Mouse (Mus musculus): ENCODE results near the gene Foxd1. TPM values are rescaled to one million over a fixed set of nuclear protein-coding genes. Genes with fewer than 3 reads are reported as not detected.

Foxd1 gene
- polyA plus RNA-seq, 1 experiment from 2014 or later, result 0.89 TPM

GRCm38 (mm10) chr13:98367601-98368000 is 13.6 kb downstream of the Foxd1 start:
- 13% methylated on average over 3 of the region's 3 CpGs for WGBS
- H3K4me3 ChIP-seq, result no peak overlapping the region
- no peaks in the 10 kb centered on the region for H3K36me3 ChIP-seq (replicated peaks)
- ATAC-seq (replicated peaks), result no peak
- H3K9ac ChIP-seq, result no peak overlapping the region
- peaks cover 9% of the 10 kb centered on the region for H3K4me1 ChIP-seq
- H3K9me3 ChIP-seq, result no peaks in the 10 kb centered on the region
- no peak overlapping the region for H3K4me2 ChIP-seq
- no peak overlapping the region for H3K27ac ChIP-seq
- peaks cover 87% of the 10 kb centered on the region for H3K27me3 ChIP-seq (replicated peaks)

- H3K27ac ChIP-seq, result no peak overlapping the region
- H3K4me3 ChIP-seq, result no peak overlapping the region
- peaks cover 9% of the 10 kb centered on the region for H3K4me1 ChIP-seq
- H3K9me3 ChIP-seq, result no peaks in the 10 kb centered on the region
- no peak overlapping the region for H3K9ac ChIP-seq
- ATAC-seq (replicated peaks), result no peak
- no peak overlapping the region for H3K4me2 ChIP-seq
- WGBS, result 3% methylated on average over 6 of the region's 6 CpGs
- H3K36me3 ChIP-seq (replicated peaks), result no peaks in the 10 kb centered on the region
- H3K27me3 ChIP-seq (replicated peaks), result peaks cover 80% of the 10 kb centered on the region
Measured at GRCm38 (mm10) chr13:98369046-98369445, 15.0 kb downstream of the Foxd1 start.

GRCm38 (mm10) chr13:98374560-98374959 is 20.5 kb downstream of the Foxd1 start:
- WGBS, result 67% methylated on average over 8 of the region's 8 CpGs
- Histone ChIP-seq H3K27me3 (replicated peaks) (peaks cover 40% of the 10 kb centered on the region), H3K27ac (no peak overlapping the region), H3K4me1 (no peaks in the 10 kb centered on the region), H3K4me3 (no peak overlapping the region), H3K9ac (no peak overlapping the region), H3K36me3 (replicated peaks) (no peaks in the 10 kb centered on the region), H3K9me3 (no peaks in the 10 kb centered on the region), H3K4me2 (no peak overlapping the region)
- ATAC-seq (replicated peaks), result no peak

DNA sequence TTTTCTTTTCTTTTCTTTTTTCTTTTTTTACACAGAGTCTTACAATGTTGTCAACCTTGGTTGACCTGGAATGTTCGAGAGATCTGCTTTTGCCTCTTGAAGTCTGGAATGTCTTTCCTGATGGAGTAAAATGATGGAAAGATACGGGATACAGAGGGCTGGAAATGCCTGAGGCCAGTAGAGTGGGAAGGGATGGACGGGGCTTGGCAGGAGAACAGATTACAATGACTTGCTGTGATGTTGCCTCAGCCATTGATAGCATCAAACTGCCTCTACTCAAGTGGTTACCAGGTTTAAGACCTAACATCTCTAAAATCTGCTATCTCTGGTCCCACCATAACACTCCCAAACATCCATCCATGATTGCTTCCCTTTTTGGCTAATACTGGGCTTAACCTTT is 20.9 kb downstream of the Foxd1 start:
- 61% methylated on average over 3 of the region's 3 CpGs for WGBS
- H3K4me1 ChIP-seq, result no peaks in the 10 kb centered on the region
- no peaks in the 10 kb centered on the region for H3K9me3 ChIP-seq
- no peak overlapping the region for H3K4me3 ChIP-seq
- ATAC-seq (replicated peaks), result no peak
- peaks cover 36% of the 10 kb centered on the region for H3K27me3 ChIP-seq (replicated peaks)
- no peaks in the 10 kb centered on the region for H3K36me3 ChIP-seq (replicated peaks)
- no peak overlapping the region for H3K9ac ChIP-seq
- H3K4me2 ChIP-seq, result no peak overlapping the region
- no peak overlapping the region for H3K27ac ChIP-seq

DNA sequence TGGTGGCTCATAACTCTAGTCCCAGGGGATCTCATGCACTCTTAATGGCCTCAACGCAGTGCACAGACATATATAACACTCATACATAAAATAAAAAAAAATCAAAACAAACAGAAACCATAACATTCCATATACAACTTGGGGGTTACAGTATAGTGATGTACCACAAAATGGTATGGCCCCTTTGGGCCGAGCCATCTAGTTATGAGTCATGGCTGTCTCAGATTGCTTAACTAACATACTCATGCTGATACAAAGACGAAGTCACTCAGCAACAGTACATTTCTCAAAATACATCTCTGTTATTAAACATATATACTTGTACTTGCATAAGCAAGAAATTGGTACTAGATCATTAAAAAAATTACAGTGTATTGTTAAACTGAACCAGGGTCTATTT is 23.7 kb downstream of the Foxd1 start:
- H3K27ac ChIP-seq, result no peak overlapping the region
- WGBS, result 89% methylated on average over 3 of the region's 3 CpGs

GRCm38 (mm10) chr13:98382751-98383150 is 28.7 kb downstream of the Foxd1 start:
- ATAC-seq (replicated peaks), result no peak

More for the DNA sequence above, 23.7 kb downstream of the Foxd1 start:
- Histone ChIP-seq H3K9ac (no peak overlapping the region), H3K4me1 (no peaks in the 10 kb centered on the region), H3K36me3 (replicated peaks) (no peaks in the 10 kb centered on the region), H3K4me2 (no peak overlapping the region), H3K4me3 (no peak overlapping the region), H3K27me3 (replicated peaks) (peaks cover 14% of the 10 kb centered on the region), H3K9me3 (no peaks in the 10 kb centered on the region)
- no peak for ATAC-seq (replicated peaks)

DNA sequence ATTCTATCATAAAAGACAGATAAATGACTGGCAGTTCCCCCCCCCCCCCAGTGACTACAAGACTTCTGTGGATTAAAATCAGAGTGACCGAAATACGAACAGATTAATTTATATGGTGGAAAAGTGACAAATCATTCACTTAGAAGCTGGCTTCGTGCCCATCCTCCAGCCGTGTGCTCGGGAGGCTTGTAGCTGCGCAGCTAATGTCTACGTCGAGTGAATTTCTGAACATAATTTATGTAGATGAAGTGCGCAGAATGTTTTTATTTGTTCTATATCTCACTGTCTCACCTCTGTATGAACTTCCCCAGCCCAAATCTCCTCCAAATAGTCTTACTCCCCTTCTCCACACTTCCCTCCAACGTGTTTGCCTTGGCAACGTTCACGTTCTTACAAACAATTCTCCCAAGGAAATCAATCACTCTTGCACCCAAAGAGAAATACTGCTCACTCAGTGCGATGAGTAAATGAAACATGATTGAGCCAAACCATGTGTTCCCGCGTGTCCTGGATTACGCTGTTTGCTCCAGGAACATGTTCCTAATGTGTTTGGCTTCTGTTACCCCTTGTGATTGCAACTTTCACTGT is 30.0 kb downstream of the Foxd1 start:
- no peak for ATAC-seq (replicated peaks)
- Histone ChIP-seq H3K27me3 (replicated peaks) (peaks cover 15% of the 10 kb centered on the region), H3K4me1 (no peaks in the 10 kb centered on the region), H3K4me3 (no peak overlapping the region), H3K36me3 (replicated peaks) (no peaks in the 10 kb centered on the region), H3K27ac (no peak overlapping the region), H3K9me3 (no peaks in the 10 kb centered on the region), H3K4me2 (no peak overlapping the region), H3K9ac (no peak overlapping the region)
- 87% methylated on average over 16 of the region's 16 CpGs for WGBS

More at GRCm38 (mm10) chr13:98382751-98383150, 28.7 kb downstream of the Foxd1 start:
- Histone ChIP-seq H3K4me2 (no peak overlapping the region), H3K9ac (no peak overlapping the region), H3K4me3 (no peak overlapping the region), H3K36me3 (replicated peaks) (no peaks in the 10 kb centered on the region), H3K27ac (no peak overlapping the region), H3K4me1 (no peaks in the 10 kb centered on the region), H3K9me3 (no peaks in the 10 kb centered on the region), H3K27me3 (replicated peaks) (peaks cover 3% of the 10 kb centered on the region)
- 86% methylated on average over 4 of the region's 4 CpGs for WGBS

DNA sequence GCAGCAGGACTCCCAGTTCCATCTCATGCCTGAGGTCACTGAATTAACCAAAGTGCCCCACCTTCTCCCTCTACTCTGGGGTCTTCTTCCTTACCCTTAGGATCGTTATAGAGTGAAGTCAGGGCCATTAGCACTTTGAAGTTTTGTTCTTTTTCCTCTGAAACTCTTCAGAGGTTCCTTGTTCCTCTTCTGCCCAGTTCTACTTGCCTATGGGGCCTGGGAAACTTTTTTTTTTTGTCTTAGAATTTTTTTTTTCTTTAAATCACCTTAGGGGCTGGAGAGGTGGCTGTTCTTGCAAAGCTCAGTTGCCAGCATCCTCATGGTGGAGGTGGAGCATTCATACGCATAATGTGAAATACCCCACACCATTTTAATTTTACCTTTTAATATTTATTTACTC is 31.8 kb downstream of the Foxd1 start:
- no peak overlapping the region for H3K4me3 ChIP-seq
- H3K9me3 ChIP-seq, result no peaks in the 10 kb centered on the region
- 72% methylated on average over 2 of the region's 2 CpGs for WGBS
- no peak for ATAC-seq (replicated peaks)
- H3K4me2 ChIP-seq, result no peak overlapping the region
- H3K9ac ChIP-seq, result no peak overlapping the region
- no peak overlapping the region for H3K27ac ChIP-seq
- H3K36me3 ChIP-seq (replicated peaks), result no peaks in the 10 kb centered on the region
- H3K4me1 ChIP-seq, result peaks cover 7% of the 10 kb centered on the region
- peaks cover 31% of the 10 kb centered on the region for H3K27me3 ChIP-seq (replicated peaks)

- no peak for ATAC-seq (replicated peaks)
Measured at GRCm38 (mm10) chr13:98389092-98389491, 35.0 kb downstream of the Foxd1 start.

GRCm38 (mm10) chr13:98390363-98390762 is 36.3 kb downstream of the Foxd1 start:
- Histone ChIP-seq H3K27ac (no peak overlapping the region), H3K27me3 (replicated peaks) (peaks cover 59% of the 10 kb centered on the region), H3K36me3 (replicated peaks) (no peaks in the 10 kb centered on the region), H3K9me3 (no peaks in the 10 kb centered on the region), H3K4me1 (peaks cover 20% of the 10 kb centered on the region), H3K9ac (no peak overlapping the region), H3K4me3 (no peak overlapping the region), H3K4me2 (peak overlapping the region; percentile 83; the same call in 1 of the 2 replicates)
- WGBS, result 14% methylated on average over 6 of the region's 6 CpGs
- ATAC-seq (replicated peaks), result no peak

More at GRCm38 (mm10) chr13:98389092-98389491, 35.0 kb downstream of the Foxd1 start:
- H3K9ac ChIP-seq, result no peak overlapping the region
- H3K4me3 ChIP-seq, result no peak overlapping the region
- no peak overlapping the region for H3K27ac ChIP-seq
- no peak overlapping the region for H3K4me2 ChIP-seq
- H3K9me3 ChIP-seq, result no peaks in the 10 kb centered on the region
- peaks cover 20% of the 10 kb centered on the region for H3K4me1 ChIP-seq
- no peaks in the 10 kb centered on the region for H3K36me3 ChIP-seq (replicated peaks)
- 40% methylated on average over 1 of the region's 1 CpGs for WGBS
- peaks cover 55% of the 10 kb centered on the region for H3K27me3 ChIP-seq (replicated peaks)

DNA sequence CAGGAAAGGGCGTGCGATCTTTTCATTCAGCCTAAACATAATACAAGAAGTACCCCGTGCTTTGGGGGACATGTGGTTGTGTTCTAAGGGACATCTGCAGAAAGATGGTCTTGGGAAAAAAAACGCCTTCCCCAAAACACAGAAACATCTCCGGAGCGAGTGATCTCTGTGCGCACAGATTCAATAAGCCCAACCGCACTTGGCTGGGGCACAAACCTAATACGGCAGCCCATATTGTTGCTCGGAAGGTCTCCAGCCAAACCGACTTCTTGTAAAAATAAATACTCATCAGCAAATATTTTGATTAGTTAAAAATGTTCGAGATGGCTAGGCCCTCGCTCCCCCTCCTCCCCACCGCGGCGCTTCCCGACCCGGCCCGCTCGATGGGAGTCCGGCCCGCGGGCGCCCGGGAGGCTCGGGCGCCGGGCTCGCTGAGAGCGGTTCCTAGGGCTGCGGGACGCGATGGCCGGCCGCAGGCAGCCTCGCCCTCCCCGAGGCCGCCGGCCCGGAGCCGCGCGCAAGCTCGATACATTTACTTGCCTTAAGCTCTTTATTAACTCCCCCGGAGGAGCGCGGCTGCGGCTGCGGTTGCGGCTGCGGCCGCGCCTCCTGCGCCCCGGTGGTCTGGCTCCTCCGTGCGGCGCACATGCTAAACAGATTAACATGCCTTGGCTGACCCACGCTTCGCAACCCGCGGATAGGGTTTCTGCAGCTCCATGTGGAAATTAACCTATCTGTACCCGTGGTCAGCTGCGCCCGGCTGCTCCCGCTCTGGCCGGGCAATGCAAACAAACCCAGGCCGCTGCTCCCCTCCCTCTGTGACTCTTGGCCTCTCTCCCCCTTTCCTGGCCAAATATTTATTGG is 37.0 kb downstream of the Foxd1 start:
- peak overlapping the region; percentile 36 for H3K9ac ChIP-seq
- no peaks in the 10 kb centered on the region for H3K9me3 ChIP-seq
- peak overlapping the region; percentile 45 for H3K4me3 ChIP-seq
- no peaks in the 10 kb centered on the region for H3K36me3 ChIP-seq (replicated peaks)
- peak; percentile 66 for ATAC-seq (replicated peaks)
- peaks cover 20% of the 10 kb centered on the region for H3K4me1 ChIP-seq
- WGBS, result under 1% methylated on average over 67 of the region's 68 CpGs
- H3K4me2 ChIP-seq, result peak overlapping the region; percentile 83
- H3K27ac ChIP-seq, result no peak overlapping the region
- H3K27me3 ChIP-seq (replicated peaks), result peaks cover 60% of the 10 kb centered on the region

DNA sequence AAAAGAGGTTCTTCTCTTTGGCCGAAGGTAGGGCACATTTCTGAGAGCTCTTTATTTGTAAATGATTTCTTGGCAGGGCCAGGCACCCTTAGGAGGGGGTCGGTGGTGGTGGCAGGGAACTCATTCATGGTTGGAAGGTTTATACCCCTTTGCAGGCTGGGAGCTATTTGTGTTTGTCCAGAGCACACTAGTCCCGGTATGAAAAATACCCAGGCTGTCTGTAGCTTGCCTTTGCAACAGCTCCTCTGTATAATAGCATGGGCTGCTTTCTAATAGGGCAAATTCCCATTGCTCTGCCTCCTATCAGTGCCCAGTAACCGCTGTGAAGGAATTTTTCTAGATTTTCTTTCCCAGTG is 37.6 kb downstream of the Foxd1 start:
- Histone ChIP-seq H3K9me3 (no peaks in the 10 kb centered on the region), H3K9ac (0 out of 2 replicates have a peak overlapping the region, but pooled peaks have one; percentile 36), H3K27me3 (replicated peaks) (peaks cover 60% of the 10 kb centered on the region), H3K36me3 (replicated peaks) (no peaks in the 10 kb centered on the region), H3K4me2 (peak overlapping the region; percentile 83), H3K4me3 (peak overlapping the region; percentile 45), H3K4me1 (peaks cover 20% of the 10 kb centered on the region), H3K27ac (no peak overlapping the region)
- 3% methylated on average over 4 of the region's 4 CpGs for WGBS
- ATAC-seq (replicated peaks), result peak; percentile 50
